Mouse (Mus musculus) kidney, adult 2 months (tissue): Measurements from ENCODE around the gene Ksr2.

Experiments
- CTCF ChIP-seq: fragments of 200-500 bp; conservative IDR thresholded peaks from 2 replicates; pipeline ENCODE4 v1.5.1; 2011; ENCODE audit warnings: low read depth, mild to moderate bottlenecking, control low read depth, low read length, moderate library complexity, mixed read lengths; ENCODE audit not compliant: insufficient read depth, insufficient read length
- POLR2A ChIP-seq: fragments of 200-500 bp; IDR thresholded peaks from one replicate; pipeline ENCODE4 v1.6.1; 2011; ENCODE audit warnings: low read depth, low read length, control low read depth

GRCm38 (mm10) chr5:117628351-117628750 is 214.6 kb downstream of the Ksr2 start:
- no peak; the same call in 1 of the 2 replicates for TF ChIP-seq CTCF
- no peak for TF ChIP-seq POLR2A
